Mouse (Mus musculus) brain, embryonic 14.5 days (tissue): Measurements from ENCODE around the gene Gramd4.

Experiments used
- CTCF ChIP-seq: fragments of 200-500 bp; IDR thresholded peaks from 2 replicates; pipeline ENCODE4 v1.5.1; 2012; ENCODE audit warnings: inconsistent platforms, mild to moderate bottlenecking, moderate library complexity, borderline replicate concordance; ENCODE audit not compliant: insufficient read depth, insufficient read length; ENCODE audit errors: extremely low read depth
- POLR2A ChIP-seq: fragments of 200-500 bp; IDR thresholded peaks from 2 replicates; pipeline ENCODE4 v1.6.1; 2012; ENCODE audit warnings: mild to moderate bottlenecking, inconsistent platforms, borderline replicate concordance; ENCODE audit not compliant: poor library complexity, insufficient read depth, insufficient read length, severe bottlenecking; ENCODE audit errors: extremely low read depth

DNA sequence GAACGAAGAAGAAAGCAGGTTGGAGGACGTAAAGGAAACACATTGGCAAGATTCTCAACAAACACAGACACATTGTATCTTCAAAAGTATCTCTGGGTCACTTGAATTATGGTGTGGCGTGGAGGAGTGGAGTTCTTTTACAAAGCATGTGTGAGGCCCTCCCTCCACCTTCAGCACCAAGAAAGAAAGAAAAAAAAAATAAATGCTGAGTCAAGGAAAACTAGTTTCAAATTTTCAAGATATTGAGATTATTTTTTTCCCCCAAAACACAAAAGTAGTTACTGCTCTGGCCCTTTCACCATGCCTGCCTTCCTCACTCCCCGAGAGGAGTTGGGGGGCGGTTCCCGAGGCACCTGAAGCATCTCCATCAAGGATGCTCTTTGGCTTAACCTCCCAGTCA lies 121.1 kb downstream of the Gramd4 start:
- no peak for TF ChIP-seq CTCF
- TF ChIP-seq POLR2A, result no peak
